Mouse (Mus musculus): ENCODE measurements at regions not wholly inside any gene's neighbourhood (a gene's known extent, or its start where the extent isn't known, plus 50 kb on each side); places are given as distances from the start of the nearest gene placed in this dataset.

GRCm38 (mm10) chr8:89655369-89655768, 611.4 kb upstream of the Sall1 start:
- TF ChIP-seq POLR2A (IDR thresholded peaks at IDR 0.05; ENCODE audit: low read depth, low read length) (no peak), CTCF (IDR thresholded peaks at IDR 0.05; ENCODE audit: extremely low read depth, insufficient read depth, insufficient read length, insufficient replicate concordance) (no peak)
